Comparison of ENCODE assay signal across 9 mouse cellular contexts in genomic region chr16:38756177-38756503, GRCm38 (mm10). TPM values are rescaled to one million over a fixed set of nuclear protein-coding genes. Genes with fewer than 3 reads are reported as not detected.
DNase-seq lines count a peak whose midpoint lies in the region; ATAC-seq and TF ChIP-seq lines count a peak whose summit lies in the region.
"Had no signal": no experiment of that assay in that cellular context is flagged by ENCODE, and none has a peak within 500 bp of the region (broad histone marks: within the 10 kb centered on the region; RNA-seq: fewer than 3 reads in every experiment).

No protein-coding gene starts in this region.

- WGBS in intestine, embryonic 14.5 days: 23% methylated on average over 5 of the region's 5 CpGs
- WGBS in intestine, postnatal 0 days: 42% methylated on average over 5 of the region's 5 CpGs

- DNase-seq in intestine, embryonic 14.5 days (ENCODE audit: low spot score): peak; percentile 48
- DNase-seq in c-Kit-positive CD71-positive TER-119-negative erythroid progenitor cells, embryonic 14.5 days (ENCODE audit: low read depth): peak; percentile 5
- DNase-seq in kidney, adult 9 months: peak; percentile 65
- peak; percentile 89 for DNase-seq in lung, postnatal 10 days
- no peak for DNase-seq in urinary bladder, adult 2 months (ENCODE audit: low spot score)
- DNase-seq in gastrocnemius, postnatal 14 days: no peak

- H3K4me3 ChIP-seq in intestine, embryonic 14.5 days (ENCODE audit: low read depth, low read length): no peak overlapping the region
- H3K4me3 ChIP-seq in intestine, postnatal 0 days (ENCODE audit: low read depth, low read length): no peak overlapping the region
- H3K4me3 ChIP-seq: stomach, embryonic 15.5 days had no signal

- H3K4me2 ChIP-seq in intestine, embryonic 14.5 days (ENCODE audit: low read length): no peak overlapping the region
- no peak overlapping the region for H3K4me2 ChIP-seq in intestine, postnatal 0 days (replicated peaks; ENCODE audit: low read depth)

- TF ChIP-seq CTCF in intestine, postnatal 0 days (IDR thresholded peaks at IDR 0.05; ENCODE audit: low read depth): no peak

- 0 out of 2 replicates have a peak overlapping the region, but pooled peaks have one; percentile 0 for H3K27ac ChIP-seq in intestine, embryonic 14.5 days (ENCODE audit: low read depth)
- no peak overlapping the region for H3K27ac ChIP-seq in intestine, postnatal 0 days (ENCODE audit: low read depth, low read length)
- H3K27ac ChIP-seq: stomach, embryonic 15.5 days had no signal

- no peaks in the 10 kb centered on the region for H3K27me3 ChIP-seq in intestine, embryonic 14.5 days (replicated peaks; ENCODE audit: control insufficient read depth, insufficient read depth, low read length)
- H3K27me3 ChIP-seq in intestine, postnatal 0 days (replicated peaks; ENCODE audit: control insufficient read depth, insufficient read depth, low read length): no peaks in the 10 kb centered on the region
- H3K27me3 ChIP-seq: stomach, embryonic 15.5 days had no signal

- ATAC-seq in intestine, embryonic 14.5 days (replicated peaks; ENCODE audit: low FRiP score, low TSS enrichment, low read depth): no peak
- ATAC-seq in intestine, postnatal 0 days: no peak
- ATAC-seq in activated CD4-positive, CD25-positive, alpha-beta regulatory T cell, adult 4 months: no peak

- H3K36me3 ChIP-seq in intestine, embryonic 14.5 days (ENCODE audit: control insufficient read depth, insufficient read depth, low read length): peaks cover 20% of the 10 kb centered on the region; the same call in 1 of the 2 replicates
- peaks cover 35% of the 10 kb centered on the region for H3K36me3 ChIP-seq in intestine, postnatal 0 days (ENCODE audit: control insufficient read depth, insufficient read depth)
- H3K36me3 ChIP-seq: stomach, embryonic 15.5 days had no signal

- intact Hi-C loops in gastrocnemius, postnatal 14 days (cut with DNase I; ENCODE audit: low total_unique reads): no loop called here

- no peaks in the 10 kb centered on the region for H3K9me3 ChIP-seq in intestine, embryonic 14.5 days (ENCODE audit: control insufficient read depth, low read length)
- H3K9me3 ChIP-seq in intestine, postnatal 0 days (ENCODE audit: control insufficient read depth): no peaks in the 10 kb centered on the region
- H3K9me3 ChIP-seq: stomach, embryonic 15.5 days had no signal

- H3K9ac ChIP-seq in intestine, embryonic 14.5 days (ENCODE audit: low read length): no peak overlapping the region
- H3K9ac ChIP-seq in intestine, postnatal 0 days (ENCODE audit: low read depth, low read length): no peak overlapping the region
- H3K9ac ChIP-seq: stomach, embryonic 15.5 days had no signal

- H3K4me1 ChIP-seq in intestine, embryonic 14.5 days (replicated peaks; ENCODE audit: control insufficient read depth, insufficient read depth, low read length): peaks cover 5% of the 10 kb centered on the region; the same call in 1 of the 2 replicates
- 0 out of 2 replicates have a peak, but pooled peaks cover 4% of the 10 kb centered on the region for H3K4me1 ChIP-seq in intestine, postnatal 0 days (replicated peaks; ENCODE audit: control insufficient read depth, insufficient read depth, low read length)

RNA-seq across cellular contexts. Expression of gene B4galt4, which starts 14.1 kb away (rescaled TPM):
- 30.6 and 34.4 TPM in 2 replicates for polyA plus RNA-seq in intestine, embryonic 14.5 days (2014; fragmentation: Nextera tagmentation; extraction: Ambion mirVana)
- 21.2 and 23.5 TPM in 2 replicates for polyA plus RNA-seq in intestine, postnatal 0 days (2015; fragmentation: Nextera tagmentation; extraction: Ambion mirVana)
- 16.6 and 17.2 TPM in 2 replicates for polyA plus RNA-seq in urinary bladder, adult 2 months (2012; rRNA removed)
- polyA plus RNA-seq in activated CD4-positive, CD25-positive, alpha-beta regulatory T cell, adult 4 months (2017; shearing (Covaris generic)): 10 to 100 TPM; 11.7 to 11.9 TPM
- total RNA-seq in gastrocnemius, postnatal 14 days (2021): 1 to 10 TPM; 3.6 to 5.7 TPM

RNA-seq across cellular contexts. Expression of gene Arhgap31, which starts 43.1 kb away (rescaled TPM):
- 10.9 and 11.7 TPM in 2 replicates for polyA plus RNA-seq in intestine, embryonic 14.5 days (2014; fragmentation: Nextera tagmentation; extraction: Ambion mirVana)
- polyA plus RNA-seq in intestine, postnatal 0 days (2015; fragmentation: Nextera tagmentation; extraction: Ambion mirVana): 2.8 and 3.1 TPM in 2 replicates
- 7.8 and 13.3 TPM in 2 replicates for polyA plus RNA-seq in urinary bladder, adult 2 months (2012; rRNA removed)
- 10 to 100 TPM; 19.6 to 19.9 TPM for polyA plus RNA-seq in activated CD4-positive, CD25-positive, alpha-beta regulatory T cell, adult 4 months (2017; shearing (Covaris generic))
- 10 to 100 TPM; 20.8 to 22.6 TPM for total RNA-seq in gastrocnemius, postnatal 14 days (2021)

RNA-seq across cellular contexts. Expression of gene Upk1b, which starts 44.0 kb away (rescaled TPM):
- 26.6 and 30.7 TPM in 2 replicates for polyA plus RNA-seq in intestine, embryonic 14.5 days (2014; fragmentation: Nextera tagmentation; extraction: Ambion mirVana)
- polyA plus RNA-seq in intestine, postnatal 0 days (2015; fragmentation: Nextera tagmentation; extraction: Ambion mirVana): 12.3 and 12.7 TPM in 2 replicates
- polyA plus RNA-seq in urinary bladder, adult 2 months (2012; rRNA removed): 1,242 and 1,579 TPM in 2 replicates
- not detected for polyA plus RNA-seq in activated CD4-positive, CD25-positive, alpha-beta regulatory T cell, adult 4 months (2017; shearing (Covaris generic))
- not detected for total RNA-seq in gastrocnemius, postnatal 14 days (2021)

Comparison
In these comparisons a context has a peak if more than half of its experiments do, and no peak if none do; other contexts are left out.
1. DNase-seq: peak in intestine, embryonic 14.5 days (single experiment), c-Kit-positive CD71-positive TER-119-negative erythroid progenitor cells, embryonic 14.5 days (single experiment), kidney, adult 9 months (single experiment) and lung, postnatal 10 days (single experiment); none in urinary bladder, adult 2 months (single experiment) and gastrocnemius, postnatal 14 days (single experiment).
2. RNA of gene Upk1b, which starts 44.0 kb away (polyA plus RNA-seq): 1,242 to 1,579 TPM in urinary bladder, adult 2 months; 26.6 to 30.7 TPM in intestine, embryonic 14.5 days, 12.3 to 12.7 TPM in intestine, postnatal 0 days and not detected in activated CD4-positive, CD25-positive, alpha-beta regulatory T cell, adult 4 months; every median in the first group is over 10 times any median in the second.